Mouse (Mus musculus) limb, embryonic 14.5 days (tissue): ENCODE data around the gene Olfr211. TPM values are rescaled to one million over a fixed set of nuclear protein-coding genes. Genes with fewer than 3 reads are reported as not detected.
A peak's percentile ranks its signal among the peaks of the same experiment; 100 is the strongest.

ENCODE experiments used
- ATAC-seq: fragments of 200-750 bp; cut with Nextera tagmentation; 2 replicates; pipeline ENCODE4 v1.8.0; 2017; ENCODE audit warnings: low read depth, moderate number of reproducible peaks, moderate TSS enrichment; ENCODE audit not compliant: low FRiP score
- DNase-seq: peaks from one replicate; pipeline ENCODE4 v3.0.0-alpha.2; 2015; ENCODE audit warnings: low spot score
- H3K27ac ChIP-seq: fragments of 300-500 bp; sonication (generic); replicated peaks from 2 replicates; pipeline ENCODE4 v1.5.1; 2014; ENCODE audit warnings: low read depth, mild to moderate bottlenecking, low read length, moderate library complexity, mixed read lengths
- H3K27me3 ChIP-seq: fragments of 300-500 bp; sonication (generic); 2 replicates; pipeline ENCODE4 v1.6.1; 2014; ENCODE audit warnings: low read length, mixed read lengths; ENCODE audit not compliant: control insufficient read depth, insufficient read depth
- H3K36me3 ChIP-seq: fragments of 300-500 bp; sonication (generic); 2 replicates; pipeline ENCODE4 v1.6.1; 2014; ENCODE audit warnings: mild to moderate bottlenecking, low read length, moderate library complexity, mixed read lengths; ENCODE audit not compliant: control insufficient read depth, insufficient read depth
- H3K4me1 ChIP-seq: fragments of 300-500 bp; sonication (generic); 2 replicates; pipeline ENCODE4 v1.6.1; 2014; ENCODE audit warnings: antibody characterized with exemption, low read length, mixed read lengths; ENCODE audit not compliant: control insufficient read depth, insufficient read depth
- H3K4me2 ChIP-seq: fragments of 300-500 bp; sonication (generic); replicated peaks from 2 replicates; pipeline ENCODE4 v1.6.1; 2014; ENCODE audit warnings: low read depth, mild to moderate bottlenecking, low read length, moderate library complexity; ENCODE audit not compliant: severe bottlenecking
- H3K4me3 ChIP-seq: fragments of 300-500 bp; sonication (generic); replicated peaks from 2 replicates; pipeline ENCODE4 v1.5.1; 2014; ENCODE audit warnings: low read length
- H3K9ac ChIP-seq: fragments of 300-500 bp; sonication (generic); 2 replicates; pipeline ENCODE4 v1.6.1; 2014; ENCODE audit warnings: mild to moderate bottlenecking, low read depth, low read length, moderate library complexity; ENCODE audit not compliant: severe bottlenecking
- H3K9me3 ChIP-seq: fragments of 300-500 bp; sonication (generic); 2 replicates; pipeline ENCODE4 v1.6.1; 2016; ENCODE audit warnings: low read length; ENCODE audit not compliant: control insufficient read depth
- POLR2A ChIP-seq: fragments of 200-500 bp; IDR thresholded peaks from 2 replicates; pipeline ENCODE4 v1.8.0; 2012; ENCODE audit warnings: inconsistent platforms, mild to moderate bottlenecking, moderate library complexity, borderline replicate concordance; ENCODE audit not compliant: insufficient read depth, insufficient read length; ENCODE audit errors: extremely low read depth
- WGBS: fragments of 180-500 bp; shearing (Covaris S2); extraction: QIAGEN DNeasy Blood & Tissue Kit; methylation state at CpG from one replicate; pipeline ENCODE4 v1.1.7; 2014; 5-methylcytosine and 5-hydroxymethylcytosine counted together
- polyA plus RNA-seq, 2 experiments: library from polyadenylated mRNA; depleted of rRNA in 1 of 2; stranded (reverse) in 1 of 2; unstranded in 1 of 2; fragments of >200 nt; fragmentation: Nextera tagmentation in 1 of 2; extraction: Ambion mirVana in 1 of 2; gene quantifications; 2 replicates each; pipeline versions ENCODE4 v1.2.1 to v1.2.3; 2012 to 2014

Gene Olfr211
- polyA plus RNA-seq, 2 experiments: not detected

- H3K9ac ChIP-seq: no peak overlapping the region
- no peak overlapping the region for H3K27ac ChIP-seq
- DNase-seq (no peak), ATAC-seq (no peak)
- peaks cover 23% of the 10 kb centered on the region; the same call in 1 of the 2 replicates for H3K27me3 ChIP-seq
- H3K4me2 ChIP-seq: no peak overlapping the region
- no peaks in the 10 kb centered on the region for H3K4me1 ChIP-seq
- H3K9me3 ChIP-seq: no peaks in the 10 kb centered on the region
- WGBS: 74% methylated on average over 4 of the region's 4 CpGs
- H3K4me3 ChIP-seq: no peak overlapping the region
- H3K36me3 ChIP-seq: no peaks in the 10 kb centered on the region
- no peak for TF ChIP-seq POLR2A
Observed at GRCm38 (mm10) chr6:116458728-116459127, 30.2 kb upstream of the Olfr211 start.

GRCm38 (mm10) chr6:116459232-116459631, 29.7 kb upstream of the Olfr211 start:
- ATAC-seq: no peak
- Histone ChIP-seq H3K9me3 (no peaks in the 10 kb centered on the region), H3K4me3 (no peak overlapping the region), H3K9ac (no peak overlapping the region), H3K36me3 (no peaks in the 10 kb centered on the region), H3K4me2 (no peak overlapping the region), H3K27ac (no peak overlapping the region), H3K4me1 (no peaks in the 10 kb centered on the region), H3K27me3 (peaks cover 23% of the 10 kb centered on the region; the same call in 1 of the 2 replicates)
- no peak for TF ChIP-seq POLR2A
- WGBS: 66% methylated on average over 2 of the region's 2 CpGs
- DNase-seq: no peak

- H3K9me3 ChIP-seq: no peaks in the 10 kb centered on the region
- H3K27me3 ChIP-seq: peaks cover 23% of the 10 kb centered on the region; the same call in 1 of the 2 replicates
- WGBS: 5% methylated on average over 36 of the region's 43 CpGs
- no peaks in the 10 kb centered on the region for H3K36me3 ChIP-seq
- peak within 1 kb of the TSS; percentile 41 for H3K4me2 ChIP-seq
- DNase-seq (no peak), ATAC-seq (no peak)
- no peaks in the 10 kb centered on the region for H3K4me1 ChIP-seq
- no peak within 1 kb of the TSS; the same call in 1 of the 2 replicates for H3K9ac ChIP-seq
- TF ChIP-seq POLR2A: no peak
- no peak within 1 kb of the TSS for H3K27ac ChIP-seq
- H3K4me3 ChIP-seq: peak within 1 kb of the TSS; percentile 22
Observed at GRCm38 (mm10) chr6:116460544-116461283, 28.2 kb upstream of the Olfr211 start, which contains the start of gene Alox5. Gene Alox5 (minus strand): TSS chr6:116461178.

- no peak overlapping the region for H3K9ac ChIP-seq
- no peaks in the 10 kb centered on the region for H3K27me3 ChIP-seq
- ATAC-seq (no peak), DNase-seq (peak; percentile 26)
- no peaks in the 10 kb centered on the region for H3K9me3 ChIP-seq
- no peak overlapping the region for H3K27ac ChIP-seq
- no peak for TF ChIP-seq POLR2A
- no peaks in the 10 kb centered on the region for H3K36me3 ChIP-seq
- no peaks in the 10 kb centered on the region for H3K4me1 ChIP-seq
- no peak overlapping the region for H3K4me2 ChIP-seq
- H3K4me3 ChIP-seq: no peak overlapping the region
- 25% methylated on average over 3 of the region's 3 CpGs for WGBS
Observed at GRCm38 (mm10) chr6:116468081-116468480, 20.8 kb upstream of the Olfr211 start.

- Histone ChIP-seq H3K27me3 (no peaks in the 10 kb centered on the region), H3K4me3 (no peak overlapping the region), H3K9me3 (no peaks in the 10 kb centered on the region), H3K4me2 (no peak overlapping the region), H3K36me3 (no peaks in the 10 kb centered on the region), H3K9ac (no peak overlapping the region), H3K4me1 (no peaks in the 10 kb centered on the region), H3K27ac (no peak overlapping the region)
- 77% methylated on average over 1 of the region's 1 CpGs for WGBS
- ATAC-seq (no peak), DNase-seq (no peak)
- no peak for TF ChIP-seq POLR2A
Observed at GRCm38 (mm10) chr6:116485081-116485480, 3.8 kb upstream of the Olfr211 start.
